Mouse (Mus musculus): Measurements from ENCODE around the gene Casz1.

- no peak for TF ChIP-seq CTCF (IDR thresholded peaks at IDR 0.05; ENCODE audit: low read depth)
- TF ChIP-seq EP300 (IDR thresholded peaks at IDR 0.05; ENCODE audit: low read depth) = no peak
Observed at GRCm38 (mm10) chr4:148885921-148886540, 81.8 kb downstream of the Casz1 start.

Measured in liver, embryonic 14.5 days (tissue).